Mouse (Mus musculus): ENCODE measurements around the gene Cbarp.

- no peak for TF ChIP-seq CTCF (IDR thresholded peaks at IDR 0.05; ENCODE audit: control insufficient read depth, insufficient read depth, insufficient replicate concordance, low read depth, low read length)
- TF ChIP-seq POLR2A (IDR thresholded peaks at IDR 0.05; ENCODE audit: control insufficient read depth, low read depth, low read length): no peak
These were observed 33.5 kb upstream of the Cbarp start for GRCm38 (mm10) chr10:80173955-80174640.

Data from testis, adult 2 months (tissue).